8 mouse cellular contexts compared by ENCODE assay signal in genomic region chr15:67039421-67039907, GRCm38 (mm10).
A peak's percentile ranks its signal among the peaks of the same experiment; 100 is the strongest.
DNase-seq lines count a peak whose midpoint lies in the region; ATAC-seq and TF ChIP-seq lines count a peak whose summit lies in the region.

No protein-coding gene starts in this region.

- TF ChIP-seq EP300 in liver, postnatal 0 days (IDR thresholded peaks at IDR 0.05; ENCODE audit: low read depth) = no peak

- peak overlapping the region; percentile 79 for H3K4me2 ChIP-seq in liver, postnatal 0 days (ENCODE audit: low read depth, low read length)
- H3K4me2 ChIP-seq in neural tube, embryonic 13.5 days = peak overlapping the region; percentile 63

- 1% methylated on average over 16 of the region's 16 CpGs for WGBS in liver, postnatal 0 days (ENCODE audit: insufficient replicate concordance)
- WGBS in neural tube, embryonic 13.5 days = 7% methylated on average over 16 of the region's 16 CpGs

- H3K27ac ChIP-seq in layer of hippocampus, adult 2 months = peak overlapping the region; percentile 28
- H3K27ac ChIP-seq in liver, postnatal 0 days (ENCODE audit: low read depth) = peak overlapping the region; percentile 75
- no peak overlapping the region for H3K27ac ChIP-seq in neural tube, embryonic 13.5 days (replicated peaks)

- no peaks in the 10 kb centered on the region for H3K9me3 ChIP-seq in liver, postnatal 0 days (ENCODE audit: low read length)
- H3K9me3 ChIP-seq in neural tube, embryonic 13.5 days = no peaks in the 10 kb centered on the region

- no peaks in the 10 kb centered on the region for H3K27me3 ChIP-seq in liver, postnatal 0 days (ENCODE audit: insufficient read depth, low read length)
- no peaks in the 10 kb centered on the region for H3K27me3 ChIP-seq in neural tube, embryonic 13.5 days

- no peaks in the 10 kb centered on the region for H3K36me3 ChIP-seq in liver, postnatal 0 days (replicated peaks; ENCODE audit: insufficient read depth, low read length)
- no peaks in the 10 kb centered on the region for H3K36me3 ChIP-seq in neural tube, embryonic 13.5 days

- H3K4me3 ChIP-seq in layer of hippocampus, adult 2 months = peak overlapping the region; percentile 53
- H3K4me3 ChIP-seq in liver, postnatal 0 days (ENCODE audit: low read depth, low read length) = peak overlapping the region; percentile 64
- H3K4me3 ChIP-seq in neural tube, embryonic 13.5 days = peak overlapping the region; percentile 39

- peaks cover 23% of the 10 kb centered on the region for H3K4me1 ChIP-seq in liver, postnatal 0 days (ENCODE audit: insufficient read depth)
- H3K4me1 ChIP-seq in neural tube, embryonic 13.5 days (replicated peaks) = peaks cover 16% of the 10 kb centered on the region

- ATAC-seq in inflammation-experienced regulatory T-cells, adult 6 months = peak; percentile 89
- peak; percentile 80 for ATAC-seq in liver, postnatal 0 days
- ATAC-seq in neural tube, embryonic 13.5 days (ENCODE audit: low read depth) = peak; percentile 82

- TF ChIP-seq CTCF in layer of hippocampus, adult 2 months (conservative IDR thresholded peaks at IDR 0.05) = no peak
- TF ChIP-seq CTCF in liver, postnatal 0 days (IDR thresholded peaks at IDR 0.05; ENCODE audit: low read depth) = no peak

- H3K9ac ChIP-seq in liver, postnatal 0 days (replicated peaks) = peak overlapping the region; percentile 67
- peak overlapping the region; percentile 67 for H3K9ac ChIP-seq in neural tube, embryonic 13.5 days

- DNase-seq in layer of hippocampus, adult 2 months (ENCODE audit: low spot score in 2 of 2) = no peak
- no peak for DNase-seq in layer of hippocampus, adult 18-20 months (ENCODE audit: low spot score in 2 of 2)
- peak; percentile 17 to 19 for DNase-seq in cerebellum, postnatal 36 days
- DNase-seq in gastrocnemius, postnatal 25 days = peak; percentile 68
- DNase-seq in liver, postnatal 0 days = peak; percentile 74
- peak; percentile 80 for DNase-seq in thymus, postnatal 14 days

Comparison
In these comparisons a context has a peak if more than half of its experiments do, and no peak if none do; other contexts are left out.
1. DNase-seq: peak in cerebellum, postnatal 36 days (2 of 2), gastrocnemius, postnatal 25 days (single experiment), liver, postnatal 0 days (single experiment) and thymus, postnatal 14 days (single experiment); none in layer of hippocampus, adult 2 months (0 of 2) and layer of hippocampus, adult 18-20 months (0 of 2).
2. Peak in every context shown above with its lines, with median percentiles within 50 percentile points of each other: H3K4me3 ChIP-seq and ATAC-seq.